Mouse (Mus musculus): Measurements from ENCODE around the gene Hesx1.

- TF ChIP-seq POLR2A (IDR thresholded peaks at IDR 0.05; ENCODE audit: borderline replicate concordance, insufficient read depth, low read length) (no peak), CTCF (IDR thresholded peaks at IDR 0.05; ENCODE audit: borderline replicate concordance, insufficient read depth, low read depth, low read length) (no peak)
Measured at GRCm38 (mm10) chr14:26960518-26960917, 33.7 kb upstream of the Hesx1 start.
